Mouse (Mus musculus) lung, postnatal 0 days (tissue): ENCODE data around the gene Notch4.
"Not testable (repeated sequence)": the region's sequence is repeated elsewhere in the genome, so short reads cannot be mapped to it uniquely, and the experiment has no call there.

ENCODE experiments used
- CTCF ChIP-seq: IDR thresholded peaks from 2 replicates; pipeline ENCODE4 v1.5.1; 2016; ENCODE audit warnings: antibody characterized with exemption, mild to moderate bottlenecking
- EP300 ChIP-seq: IDR thresholded peaks from 2 replicates; pipeline ENCODE4 v1.6.1; 2016; ENCODE audit warnings: antibody characterized with exemption, mild to moderate bottlenecking, control low read depth

DNA sequence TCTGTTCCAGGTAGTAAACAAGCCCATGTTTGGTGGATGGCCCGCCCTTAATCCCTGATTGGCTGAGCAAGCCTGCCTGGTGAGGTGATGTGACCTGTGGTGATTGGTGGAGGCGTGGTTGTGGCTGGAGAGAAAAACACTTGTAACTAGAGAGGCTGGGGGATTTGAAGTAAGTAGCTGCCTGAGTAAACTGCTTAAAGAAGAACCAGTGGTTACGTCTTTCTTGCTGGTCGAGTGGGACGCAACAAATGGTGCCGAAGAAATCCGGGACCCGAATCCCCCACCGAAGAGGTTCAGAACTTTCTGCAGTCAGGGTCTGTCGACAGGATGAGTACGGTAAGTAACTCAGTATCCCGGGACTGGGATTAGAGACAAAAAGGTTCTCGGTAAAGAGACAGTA lies 20.5 kb upstream of the Notch4 start:
- TF ChIP-seq CTCF, EP300: not testable (repeated sequence)
